14 mouse cellular contexts compared by ENCODE assay signal in genomic region chr16:43510516-43510915, GRCm38 (mm10).
DNase-seq lines count a peak whose midpoint lies in the region; ATAC-seq and TF ChIP-seq lines count a peak whose summit lies in the region.
"Had no signal": no experiment of that assay in that cellular context is flagged by ENCODE, and none has a peak within 500 bp of the region (broad histone marks: within the 10 kb centered on the region; RNA-seq: fewer than 3 reads in every experiment).

No protein-coding gene starts in this region.

- 0 out of 2 replicates have a peak overlapping the region, but pooled peaks have one; percentile 20 for H3K27ac ChIP-seq in heart, postnatal 0 days (ENCODE audit: low read depth)
- H3K27ac ChIP-seq in forebrain, embryonic 13.5 days, result peak overlapping the region; percentile 85
- peak overlapping the region; percentile 14 for H3K27ac ChIP-seq in midbrain, embryonic 16.5 days (ENCODE audit: low read length)
- H3K27ac ChIP-seq: intestine, embryonic 15.5 days; limb, embryonic 15.5 days had no signal

- H3K4me3 ChIP-seq in heart, postnatal 0 days (ENCODE audit: low read depth, low read length), result no peak overlapping the region
- H3K4me3 ChIP-seq in forebrain, embryonic 13.5 days, result peak overlapping the region; percentile 30
- H3K4me3 ChIP-seq in midbrain, embryonic 16.5 days (ENCODE audit: low read depth, low read length), result peak overlapping the region; percentile 14; the same call in 1 of the 2 replicates
- H3K4me3 ChIP-seq: erythroblast, embryonic 14.5 days; intestine, embryonic 15.5 days; limb, embryonic 15.5 days had no signal

- no peak for TF ChIP-seq EP300 in heart, postnatal 0 days (IDR thresholded peaks at IDR 0.05; ENCODE audit: low read depth)

- no peaks in the 10 kb centered on the region for H3K36me3 ChIP-seq in heart, postnatal 0 days (replicated peaks; ENCODE audit: control insufficient read depth, insufficient read depth, low read length)
- no peaks in the 10 kb centered on the region; the same call in 1 of the 2 replicates for H3K36me3 ChIP-seq in forebrain, embryonic 13.5 days (ENCODE audit: poor library complexity, severe bottlenecking)
- no peaks in the 10 kb centered on the region for H3K36me3 ChIP-seq in midbrain, embryonic 16.5 days (ENCODE audit: control insufficient read depth, insufficient read depth, low read length)
- H3K36me3 ChIP-seq: intestine, embryonic 15.5 days; limb, embryonic 15.5 days had no signal

- no peak for TF ChIP-seq CTCF in heart, postnatal 0 days (IDR thresholded peaks at IDR 0.05; ENCODE audit: low read depth)

- H3K9ac ChIP-seq in heart, postnatal 0 days (replicated peaks; ENCODE audit: low read depth, low read length), result no peak overlapping the region
- peak overlapping the region; percentile 73 for H3K9ac ChIP-seq in forebrain, embryonic 13.5 days
- no peak overlapping the region for H3K9ac ChIP-seq in midbrain, embryonic 16.5 days (ENCODE audit: low read depth, low read length)
- H3K9ac ChIP-seq: intestine, embryonic 15.5 days; limb, embryonic 15.5 days had no signal

- H3K27me3 ChIP-seq in heart, postnatal 0 days (ENCODE audit: control insufficient read depth, insufficient read depth, low read length), result no peaks in the 10 kb centered on the region
- H3K27me3 ChIP-seq in forebrain, embryonic 13.5 days, result no peaks in the 10 kb centered on the region
- H3K27me3 ChIP-seq in midbrain, embryonic 16.5 days (ENCODE audit: control insufficient read depth, insufficient read depth, low read depth, low read length), result no peaks in the 10 kb centered on the region
- H3K27me3 ChIP-seq: intestine, embryonic 15.5 days; limb, embryonic 15.5 days had no signal

- 56% methylated on average over 5 of the region's 5 CpGs for WGBS in heart, postnatal 0 days
- 37% methylated on average over 5 of the region's 5 CpGs for WGBS in forebrain, embryonic 13.5 days
- WGBS in midbrain, embryonic 16.5 days, result 38% methylated on average over 5 of the region's 5 CpGs

- no peaks in the 10 kb centered on the region for H3K9me3 ChIP-seq in heart, postnatal 0 days (replicated peaks; ENCODE audit: control insufficient read depth, low read length)
- H3K9me3 ChIP-seq in forebrain, embryonic 13.5 days (replicated peaks), result no peaks in the 10 kb centered on the region
- H3K9me3 ChIP-seq in midbrain, embryonic 16.5 days (replicated peaks; ENCODE audit: control insufficient read depth, low read length, poor library complexity, severe bottlenecking), result no peaks in the 10 kb centered on the region
- H3K9me3 ChIP-seq: intestine, embryonic 15.5 days; limb, embryonic 15.5 days had no signal

- DNase-seq in heart, postnatal 0 days (ENCODE audit: low spot score), result no peak
- DNase-seq in heart, adult 9 months (ENCODE audit: low spot score in 2 of 2), result no peak
- DNase-seq in brain, adult 2 months (ENCODE audit: low read depth, low spot score), result peak; percentile 80
- DNase-seq in spleen, postnatal 4 days (ENCODE audit: low spot score in 2 of 2), result no peak
- no peak for DNase-seq in liver
- DNase-seq: adrenal gland, adult 8-10 months; gastrocnemius, postnatal 10 days; kidney, postnatal 4 days; thymus, postnatal 14 days had no signal

- 0 out of 2 replicates have a peak, but pooled peaks cover 4% of the 10 kb centered on the region for H3K4me1 ChIP-seq in heart, postnatal 0 days (ENCODE audit: control insufficient read depth, insufficient read depth)
- peaks cover 55% of the 10 kb centered on the region for H3K4me1 ChIP-seq in forebrain, embryonic 13.5 days
- H3K4me1 ChIP-seq in midbrain, embryonic 16.5 days (ENCODE audit: control insufficient read depth, insufficient read depth, low read length), result peaks cover 24% of the 10 kb centered on the region
- H3K4me1 ChIP-seq: intestine, embryonic 15.5 days had no signal

- no peak overlapping the region for H3K4me2 ChIP-seq in heart, postnatal 0 days (ENCODE audit: low read depth, low read length)
- peak overlapping the region; percentile 57 for H3K4me2 ChIP-seq in forebrain, embryonic 13.5 days
- peak overlapping the region; percentile 43 for H3K4me2 ChIP-seq in midbrain, embryonic 16.5 days (ENCODE audit: low read length)
- H3K4me2 ChIP-seq: intestine, embryonic 15.5 days; limb, embryonic 15.5 days had no signal

- ATAC-seq in heart, postnatal 0 days (ENCODE audit: insufficient read depth, low read depth), result no peak
- ATAC-seq in forebrain, embryonic 13.5 days, result peak; percentile 60
- ATAC-seq in midbrain, embryonic 16.5 days, result peak; percentile 22; the same call in 1 of the 2 replicates
- ATAC-seq: intestine, embryonic 15.5 days had no signal

Comparison
In these comparisons a context has a peak if more than half of its experiments do, and no peak if none do; other contexts are left out.
1. H3K27ac ChIP-seq: peak in every context shown above with its lines; median percentile 85 in forebrain, embryonic 13.5 days; 20 in heart, postnatal 0 days; 14 in midbrain, embryonic 16.5 days.